Mouse (Mus musculus): ENCODE measurements around the gene Prr14. TPM values are rescaled to one million over a fixed set of nuclear protein-coding genes. Genes with fewer than 3 reads are reported as not detected.
A peak's percentile ranks its signal among the peaks of the same experiment; 100 is the strongest.
"Not testable (repeated sequence)": the region's sequence is repeated elsewhere in the genome, so short reads cannot be mapped to it uniquely, and the experiment has no call there.

Gene Prr14
- polyA plus RNA-seq, 1 experiment from 2014 or later: 50.9 TPM

GRCm38 (mm10) chr7:127453056-127453455, 6.4 kb upstream of the Prr14 start:
- Histone ChIP-seq H3K9me3 (no peaks in the 10 kb centered on the region), H3K27me3 (no peaks in the 10 kb centered on the region), H3K36me3 (peaks cover 16% of the 10 kb centered on the region), H3K4me1 (peaks cover 42% of the 10 kb centered on the region), H3K9ac (replicated peaks) (no peak overlapping the region), H3K4me3 (no peak overlapping the region), H3K27ac (replicated peaks) (no peak overlapping the region), H3K4me2 (replicated peaks) (no peak overlapping the region)
- ATAC-seq (replicated peaks): no peak
- 98% methylated on average over 2 of the region's 2 CpGs for WGBS

GRCm38 (mm10) chr7:127454905-127455304, 4.5 kb upstream of the Prr14 start:
- ATAC-seq (replicated peaks): no peak

GRCm38 (mm10) chr7:127458371-127459122, 864 bp upstream of the Prr14 start:
- not testable (repeated sequence) for H3K4me3 ChIP-seq; ATAC-seq (replicated peaks); H3K27me3 ChIP-seq; H3K4me2 ChIP-seq (replicated peaks); H3K9me3 ChIP-seq; H3K9ac ChIP-seq (replicated peaks); H3K27ac ChIP-seq (replicated peaks); H3K4me1 ChIP-seq
- WGBS: 87% methylated on average over 3 of the region's 3 CpGs
- H3K36me3 ChIP-seq: peaks cover 32% of the 10 kb centered on the region

More at GRCm38 (mm10) chr7:127454905-127455304, 4.5 kb upstream of the Prr14 start:
- WGBS: 92% methylated on average over 7 of the region's 7 CpGs
- no peak overlapping the region for H3K27ac ChIP-seq (replicated peaks)
- H3K4me1 ChIP-seq: peaks cover 33% of the 10 kb centered on the region
- H3K9ac ChIP-seq (replicated peaks): no peak overlapping the region
- no peak overlapping the region for H3K4me2 ChIP-seq (replicated peaks)
- peaks cover 23% of the 10 kb centered on the region for H3K36me3 ChIP-seq
- H3K9me3 ChIP-seq: no peaks in the 10 kb centered on the region
- no peaks in the 10 kb centered on the region for H3K27me3 ChIP-seq
- H3K4me3 ChIP-seq: no peak overlapping the region

- Histone ChIP-seq H3K9me3 (no peaks in the 10 kb centered on the region), H3K4me3 (no peak overlapping the region), H3K4me1 (peaks cover 11% of the 10 kb centered on the region), H3K27ac (replicated peaks) (no peak overlapping the region), H3K4me2 (replicated peaks) (no peak overlapping the region), H3K27me3 (no peaks in the 10 kb centered on the region), H3K36me3 (peaks cover 27% of the 10 kb centered on the region), H3K9ac (replicated peaks) (no peak overlapping the region)
- no peak for ATAC-seq (replicated peaks)
- 91% methylated on average over 3 of the region's 3 CpGs for WGBS
Measured at GRCm38 (mm10) chr7:127465191-127465590, 5.8 kb downstream of the Prr14 start.

GRCm38 (mm10) chr7:127465670-127466069, 6.3 kb downstream of the Prr14 start:
- H3K4me1 ChIP-seq: peaks cover 11% of the 10 kb centered on the region
- not testable (repeated sequence) for H3K27ac ChIP-seq (replicated peaks); H3K9me3 ChIP-seq; H3K9ac ChIP-seq (replicated peaks); ATAC-seq (replicated peaks); H3K27me3 ChIP-seq; H3K4me2 ChIP-seq (replicated peaks); H3K4me3 ChIP-seq
- peaks cover 23% of the 10 kb centered on the region for H3K36me3 ChIP-seq
- 97% methylated on average over 2 of the region's 2 CpGs for WGBS

GRCm38 (mm10) chr7:127466606-127467005, 7.2 kb downstream of the Prr14 start:
- H3K27me3 ChIP-seq: no peaks in the 10 kb centered on the region
- WGBS: 96% methylated on average over 4 of the region's 4 CpGs
- no peak for ATAC-seq (replicated peaks)
- H3K4me2 ChIP-seq (replicated peaks): no peak overlapping the region
- no peak overlapping the region for H3K4me3 ChIP-seq
- H3K9ac ChIP-seq (replicated peaks): no peak overlapping the region
- H3K27ac ChIP-seq (replicated peaks): no peak overlapping the region
- no peaks in the 10 kb centered on the region for H3K9me3 ChIP-seq
- peaks cover 21% of the 10 kb centered on the region for H3K36me3 ChIP-seq
- peaks cover 11% of the 10 kb centered on the region for H3K4me1 ChIP-seq

GRCm38 (mm10) chr7:127470011-127470715, 10.8 kb downstream of the Prr14 start:
- peak overlapping the region; percentile 83 for H3K4me2 ChIP-seq (replicated peaks)
- H3K36me3 ChIP-seq: peaks cover 31% of the 10 kb centered on the region
- peak overlapping the region; percentile 98 for H3K9ac ChIP-seq (replicated peaks)
- H3K27ac ChIP-seq (replicated peaks): peak overlapping the region; percentile 99
- no peaks in the 10 kb centered on the region for H3K9me3 ChIP-seq
- H3K27me3 ChIP-seq: no peaks in the 10 kb centered on the region
- WGBS: 8% methylated on average over 10 of the region's 10 CpGs
- peaks cover 21% of the 10 kb centered on the region for H3K4me1 ChIP-seq
- ATAC-seq (replicated peaks): peak; percentile 16; the same call in 1 of the 2 replicates
- peak overlapping the region; percentile 97 for H3K4me3 ChIP-seq

- Histone ChIP-seq H3K36me3 (peaks cover 37% of the 10 kb centered on the region), H3K27ac (replicated peaks) (peak overlapping the region; percentile 99), H3K4me1 (peaks cover 21% of the 10 kb centered on the region), H3K9ac (replicated peaks) (peak overlapping the region; percentile 98), H3K9me3 (no peaks in the 10 kb centered on the region), H3K4me3 (peak overlapping the region; percentile 97), H3K4me2 (replicated peaks) (peak overlapping the region; percentile 83), H3K27me3 (no peaks in the 10 kb centered on the region)
- ATAC-seq (replicated peaks): peak; percentile 96
- under 1% methylated on average over 45 of the region's 46 CpGs for WGBS
Measured at GRCm38 (mm10) chr7:127470743-127471645, 11.6 kb downstream of the Prr14 start.

GRCm38 (mm10) chr7:127471646-127472010, 12.2 kb downstream of the Prr14 start:
- Histone ChIP-seq H3K4me3 (peak overlapping the region; percentile 97), H3K9ac (replicated peaks) (peak overlapping the region; percentile 98), H3K4me1 (peaks cover 24% of the 10 kb centered on the region), H3K27me3 (no peaks in the 10 kb centered on the region), H3K9me3 (no peaks in the 10 kb centered on the region), H3K27ac (replicated peaks) (peak overlapping the region; percentile 99), H3K36me3 (peaks cover 40% of the 10 kb centered on the region), H3K4me2 (replicated peaks) (peak overlapping the region; percentile 83)
- under 1% methylated on average over 24 of the region's 25 CpGs for WGBS
- no peak; the same call in none of the 2 replicates for ATAC-seq (replicated peaks)

GRCm38 (mm10) chr7:127472060-127472459, 12.6 kb downstream of the Prr14 start:
- Histone ChIP-seq H3K27me3 (no peaks in the 10 kb centered on the region), H3K9ac (replicated peaks) (peak overlapping the region; percentile 98), H3K4me1 (peaks cover 28% of the 10 kb centered on the region), H3K4me2 (replicated peaks) (peak overlapping the region; percentile 83), H3K4me3 (peak overlapping the region; percentile 97), H3K36me3 (peaks cover 41% of the 10 kb centered on the region), H3K27ac (replicated peaks) (peak overlapping the region; percentile 99), H3K9me3 (no peaks in the 10 kb centered on the region)
- ATAC-seq (replicated peaks): peak; percentile 3; the same call in 1 of the 2 replicates
- WGBS: under 1% methylated on average over 7 of the region's 7 CpGs

GRCm38 (mm10) chr7:127473705-127474104, 14.3 kb downstream of the Prr14 start:
- 75% methylated on average over 5 of the region's 5 CpGs for WGBS
- no peak overlapping the region for H3K27ac ChIP-seq (replicated peaks)
- H3K27me3 ChIP-seq: no peaks in the 10 kb centered on the region
- no peaks in the 10 kb centered on the region for H3K9me3 ChIP-seq
- no peak overlapping the region for H3K4me2 ChIP-seq (replicated peaks)
- H3K36me3 ChIP-seq: peaks cover 33% of the 10 kb centered on the region
- peaks cover 34% of the 10 kb centered on the region for H3K4me1 ChIP-seq
- no peak overlapping the region for H3K9ac ChIP-seq (replicated peaks)
- no peak for ATAC-seq (replicated peaks)
- H3K4me3 ChIP-seq: no peak overlapping the region

Measured in forebrain, embryonic 15.5 days (tissue).